In the genomic region with DNA sequence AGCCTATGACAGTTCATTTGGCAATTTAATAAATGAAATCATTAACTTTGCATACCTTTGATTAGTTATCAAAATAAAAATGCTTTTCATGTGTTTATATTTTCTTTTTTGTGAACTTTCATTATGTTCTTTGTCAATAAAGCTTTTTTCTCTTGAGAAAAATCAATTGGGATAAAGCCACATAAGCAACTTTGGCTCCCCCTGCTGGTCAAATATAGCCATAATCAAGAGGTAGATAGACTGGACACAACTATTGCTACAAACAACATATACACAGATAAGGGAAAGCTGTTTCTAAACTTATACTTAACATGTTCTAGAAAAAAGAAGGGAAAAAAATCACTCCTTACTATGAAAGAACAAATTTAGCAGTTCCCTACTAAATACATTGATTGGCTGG, we compare ENCODE assay signal across 9 mouse cellular contexts. TPM values are rescaled to one million over a fixed set of nuclear protein-coding genes. Genes with fewer than 3 reads are reported as not detected.
A peak's percentile ranks its signal among the peaks of the same experiment; 100 is the strongest.
DNase-seq lines count a peak whose midpoint lies in the region; ATAC-seq and TF ChIP-seq lines count a peak whose summit lies in the region.
"Had no signal": no experiment of that assay in that cellular context is flagged by ENCODE, and none has a peak within 500 bp of the region (broad histone marks: within the 10 kb centered on the region; RNA-seq: fewer than 3 reads in every experiment).

No protein-coding gene starts in this region.

- no peaks in the 10 kb centered on the region for H3K4me1 ChIP-seq in forebrain, postnatal 0 days (ENCODE audit: insufficient read depth)
- peaks cover under 1% of the 10 kb centered on the region for H3K4me1 ChIP-seq in forebrain, embryonic 12.5 days
- H3K4me1 ChIP-seq in spleen, adult 2 months (ENCODE audit: control insufficient read depth, insufficient read depth, insufficient read length): no peaks in the 10 kb centered on the region
- H3K4me1 ChIP-seq in liver, postnatal 0 days (ENCODE audit: insufficient read depth): no peaks in the 10 kb centered on the region
- H3K4me1 ChIP-seq in stomach, postnatal 0 days (replicated peaks; ENCODE audit: control insufficient read depth, insufficient read depth): no peaks in the 10 kb centered on the region

- DNase-seq in forebrain, postnatal 0 days: peak; percentile 86
- DNase-seq in spleen, adult 2 months (ENCODE audit: low read depth in 1 of 2, low spot score in 2 of 2): peak; percentile 49 to 64
- no peak for DNase-seq in spleen, adult 12 weeks (ENCODE audit: low spot score)
- DNase-seq in cerebellum, adult 11-12 months: peak; percentile 20
- DNase-seq in heart, postnatal 14 days: peak; percentile 55 to 81
- DNase-seq in liver, postnatal 0 days: peak; percentile 61
- DNase-seq in stomach, postnatal 0 days (ENCODE audit: low spot score): peak; percentile 27

- intact Hi-C loops in heart, postnatal 14 days (cut with DNase I): loop anchor here (2.0 kb wide), 1 partner anchor 147 kb away; no protein-coding TSS in a partner anchor

- no peak overlapping the region for H3K4me2 ChIP-seq in forebrain, postnatal 0 days (ENCODE audit: low read depth)
- no peak overlapping the region for H3K4me2 ChIP-seq in forebrain, embryonic 12.5 days
- no peak overlapping the region for H3K4me2 ChIP-seq in liver, postnatal 0 days (ENCODE audit: low read depth, low read length)
- no peak overlapping the region for H3K4me2 ChIP-seq in stomach, postnatal 0 days (replicated peaks; ENCODE audit: low read depth)
- H3K4me2 ChIP-seq: neural tube, embryonic 13.5 days had no signal

- no peak for TF ChIP-seq EP300 in liver, postnatal 0 days (IDR thresholded peaks at IDR 0.05; ENCODE audit: low read depth)
- TF ChIP-seq EP300 in stomach, postnatal 0 days (optimal IDR thresholded peaks at IDR 0.05): no peak

- no peaks in the 10 kb centered on the region for H3K9me3 ChIP-seq in forebrain, postnatal 0 days (ENCODE audit: low read length)
- no peaks in the 10 kb centered on the region for H3K9me3 ChIP-seq in forebrain, embryonic 12.5 days
- no peaks in the 10 kb centered on the region for H3K9me3 ChIP-seq in liver, postnatal 0 days (ENCODE audit: low read length)
- no peaks in the 10 kb centered on the region for H3K9me3 ChIP-seq in stomach, postnatal 0 days (ENCODE audit: control insufficient read depth, low read length)
- H3K9me3 ChIP-seq: neural tube, embryonic 13.5 days had no signal

- no peaks in the 10 kb centered on the region for H3K27me3 ChIP-seq in forebrain, postnatal 0 days (ENCODE audit: insufficient read depth, low read length)
- no peaks in the 10 kb centered on the region for H3K27me3 ChIP-seq in forebrain, embryonic 12.5 days
- H3K27me3 ChIP-seq in spleen, adult 2 months (ENCODE audit: control insufficient read depth, insufficient read depth, low read length): no peaks in the 10 kb centered on the region
- H3K27me3 ChIP-seq in liver, postnatal 0 days (ENCODE audit: insufficient read depth, low read length): no peaks in the 10 kb centered on the region
- no peaks in the 10 kb centered on the region for H3K27me3 ChIP-seq in stomach, postnatal 0 days (ENCODE audit: control insufficient read depth, insufficient read depth, low read length)
- H3K27me3 ChIP-seq: neural tube, embryonic 13.5 days had no signal

- H3K4me3 ChIP-seq in forebrain, postnatal 0 days (ENCODE audit: low read depth, low read length): no peak overlapping the region
- no peak overlapping the region for H3K4me3 ChIP-seq in forebrain, embryonic 12.5 days (replicated peaks)
- H3K4me3 ChIP-seq in spleen, adult 2 months (ENCODE audit: extremely low read depth, insufficient read depth, insufficient read length): no peak overlapping the region
- no peak overlapping the region for H3K4me3 ChIP-seq in liver, postnatal 0 days (ENCODE audit: low read depth, low read length)
- no peak overlapping the region for H3K4me3 ChIP-seq in stomach, postnatal 0 days (ENCODE audit: low read depth, low read length)
- H3K4me3 ChIP-seq: neural tube, embryonic 13.5 days had no signal

- H3K27ac ChIP-seq in forebrain, postnatal 0 days (ENCODE audit: low read depth, low read length): no peak overlapping the region
- no peak overlapping the region for H3K27ac ChIP-seq in forebrain, embryonic 12.5 days
- no peak overlapping the region for H3K27ac ChIP-seq in spleen, adult 2 months (ENCODE audit: insufficient read depth, low read length)
- no peak overlapping the region for H3K27ac ChIP-seq in liver, postnatal 0 days (ENCODE audit: low read depth)
- no peak overlapping the region for H3K27ac ChIP-seq in stomach, postnatal 0 days (replicated peaks)
- H3K27ac ChIP-seq: neural tube, embryonic 13.5 days had no signal

- H3K9ac ChIP-seq in forebrain, postnatal 0 days: no peak overlapping the region
- no peak overlapping the region for H3K9ac ChIP-seq in forebrain, embryonic 12.5 days
- no peak overlapping the region for H3K9ac ChIP-seq in liver, postnatal 0 days (replicated peaks)
- no peak overlapping the region for H3K9ac ChIP-seq in stomach, postnatal 0 days (ENCODE audit: low read length)
- H3K9ac ChIP-seq: neural tube, embryonic 13.5 days had no signal

- TF ChIP-seq CTCF in forebrain, postnatal 0 days (IDR thresholded peaks at IDR 0.05; ENCODE audit: low read depth): peak; percentile 79
- TF ChIP-seq CTCF in spleen, adult 2 months (IDR thresholded peaks at IDR 0.05; ENCODE audit: extremely low read depth, insufficient read depth, insufficient read length, insufficient replicate concordance): no peak
- peak; percentile 85 for TF ChIP-seq CTCF in liver, postnatal 0 days (IDR thresholded peaks at IDR 0.05; ENCODE audit: low read depth)
- TF ChIP-seq CTCF in stomach, postnatal 0 days (IDR thresholded peaks at IDR 0.05; ENCODE audit: low read depth): peak; percentile 88

- TF ChIP-seq POLR2A in spleen, adult 2 months (IDR thresholded peaks at IDR 0.05; ENCODE audit: low read depth, low read length): no peak

- peaks cover 3% of the 10 kb centered on the region; the same call in 1 of the 2 replicates for H3K36me3 ChIP-seq in forebrain, postnatal 0 days (ENCODE audit: insufficient read depth)
- peaks cover 19% of the 10 kb centered on the region; the same call in 1 of the 2 replicates for H3K36me3 ChIP-seq in forebrain, embryonic 12.5 days (replicated peaks)
- H3K36me3 ChIP-seq in spleen, adult 2 months (ENCODE audit: control insufficient read depth, insufficient read depth, low read length): peaks cover 4% of the 10 kb centered on the region
- H3K36me3 ChIP-seq in liver, postnatal 0 days (replicated peaks; ENCODE audit: insufficient read depth, low read length): 0 out of 2 replicates have a peak, but pooled peaks cover 2% of the 10 kb centered on the region
- no peaks in the 10 kb centered on the region for H3K36me3 ChIP-seq in stomach, postnatal 0 days (ENCODE audit: control insufficient read depth, insufficient read depth, low read length)

- no peak for ATAC-seq in forebrain, postnatal 0 days
- no peak for ATAC-seq in forebrain, embryonic 12.5 days (ENCODE audit: low FRiP score)
- ATAC-seq in liver, postnatal 0 days: peak; percentile 45; the same call in 1 of the 2 replicates
- no peak for ATAC-seq in stomach, postnatal 0 days (ENCODE audit: low FRiP score, low TSS enrichment)

RNA-seq across cellular contexts. Expression of a gene that starts 7.1 kb away (rescaled TPM):
- total RNA-seq in forebrain, postnatal 0 days (2014; rRNA removed): 65.3 and 67.6 TPM in 2 replicates
- 19.5 and 22.0 TPM in 2 replicates for polyA plus RNA-seq in forebrain, postnatal 0 days (2015; fragmentation: Nextera tagmentation; extraction: Ambion mirVana)
- polyA plus RNA-seq in forebrain, embryonic 12.5 days (2016; fragmentation: Nextera tagmentation; extraction: Ambion mirVana): 34.9 and 36.2 TPM in 2 replicates
- 93.0 and 120 TPM in 2 replicates for polyA plus RNA-seq in spleen, adult 2 months (2012; rRNA removed)
- total RNA-seq in heart, postnatal 14 days (2021): 10 to 100 TPM; 31.6 to 32.3 TPM
- 3.8 and 4.1 TPM in 2 replicates for polyA plus RNA-seq in liver, postnatal 0 days (2015; fragmentation: Nextera tagmentation; extraction: Ambion mirVana)
- polyA plus RNA-seq in stomach, postnatal 0 days (2015; fragmentation: Nextera tagmentation; extraction: Ambion mirVana): 7.5 and 8.2 TPM in 2 replicates
